Mouse (Mus musculus) stomach, postnatal 0 days (tissue): ENCODE data around the gene Itprip.

Experiments
- CTCF ChIP-seq: IDR thresholded peaks from 2 replicates; pipeline ENCODE4 v1.5.1; 2016; ENCODE audit warnings: antibody characterized with exemption, low read depth, mild to moderate bottlenecking, moderate library complexity
- EP300 ChIP-seq: optimal IDR thresholded peaks from 2 replicates; pipeline ENCODE3; 2016; ENCODE audit warnings: antibody characterized with exemption

DNA sequence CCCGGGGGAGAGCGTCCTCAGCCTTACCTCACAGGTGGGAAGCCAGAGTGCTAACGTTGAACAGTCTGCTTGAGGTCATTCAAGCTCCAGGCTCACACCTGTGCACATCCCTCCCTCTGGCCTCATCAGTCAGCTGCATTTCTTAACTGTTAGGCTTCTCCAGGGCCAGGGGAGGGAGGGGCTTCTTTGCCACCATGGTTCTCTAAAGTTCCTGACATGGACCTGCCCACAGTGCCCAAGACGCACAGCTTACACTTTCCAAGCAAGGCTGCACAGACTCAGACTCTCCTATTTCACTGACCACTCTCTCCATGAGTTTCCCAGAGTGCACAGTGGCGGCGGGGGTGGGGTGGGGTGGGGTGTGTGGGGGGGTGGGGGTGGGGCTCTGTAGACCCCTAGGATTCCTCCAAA, 10.1 kb downstream of the Itprip start:
- no peak for TF ChIP-seq CTCF
- TF ChIP-seq EP300: no peak
